Mouse (Mus musculus) adrenal gland (tissue): Measurements from ENCODE around the gene Kif23.

Experiments used
- intact Hi-C: fragments of 180-260 bp; cut with DNase I; formaldehyde crosslinking; loops from one replicate; pipeline ENCODE4 v1.15.1; 2025
- long read RNA-seq, 2 experiments: library from polyadenylated mRNA; unstranded; transcript quantifications; one replicate each; pipeline ENCODE4 v2.0.0; 2020; ENCODE audit warnings: borderline replicate concordance in 1 of 2; ENCODE audit not compliant: insufficient replicate concordance in 1 of 2

Gene Kif23
- long read RNA-seq, experiment 1 = 0 reads
- long read RNA-seq, experiment 2, partial matches to known transcripts = 1 of 3 reads
- long read RNA-seq, experiment 2, other reads (novel, unspliced or antisense) = 0 of 3 reads

- intact Hi-C loops = no loop called here
These were observed at the start of gene Kif23 for GRCm38 (mm10) chr9:61946623-61947401. TSS of gene Kif23 (minus strand) at chr9:61946774.

DNA sequence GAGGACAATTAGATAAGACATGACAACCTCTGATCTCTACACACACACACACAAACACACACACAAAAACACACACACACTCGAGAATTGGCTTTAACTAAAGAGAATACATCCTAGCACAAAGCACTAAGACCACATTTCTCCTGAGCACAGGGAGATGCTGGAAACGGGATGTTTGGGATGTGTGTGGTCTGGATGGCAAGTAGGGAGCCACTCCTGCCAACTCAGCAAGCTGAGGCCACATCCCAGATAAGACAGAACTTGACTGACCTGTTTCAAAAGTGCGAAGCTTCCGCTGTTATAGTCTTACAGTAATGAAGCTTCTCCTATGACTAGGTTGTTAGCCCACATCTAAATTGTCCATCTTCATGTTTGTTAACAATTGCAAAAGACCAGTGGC is 44.6 kb upstream of the Kif23 start:
- intact Hi-C loops = no loop called here

- intact Hi-C loops = no loop called here
These were observed 44.2 kb upstream of the Kif23 start for GRCm38 (mm10) chr9:61990738-61991137.

DNA sequence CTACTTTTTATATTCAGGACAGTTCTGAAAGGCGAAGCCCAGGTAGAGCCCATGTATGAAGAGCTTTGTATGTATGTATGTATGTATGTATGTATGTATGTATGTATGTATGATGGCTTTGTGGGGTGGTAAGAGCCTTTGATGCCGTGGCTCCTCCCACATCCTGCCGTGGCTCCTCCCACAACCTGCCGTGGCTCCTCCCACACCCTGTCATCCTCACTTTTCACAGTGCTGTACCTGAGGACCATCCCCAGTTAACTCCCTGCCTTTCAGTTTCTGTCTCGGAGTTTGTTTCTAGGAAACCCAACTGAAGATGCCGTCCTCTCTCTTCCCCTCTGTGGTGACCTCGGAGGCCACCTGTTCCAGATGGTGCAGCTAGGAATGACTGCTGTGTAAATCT is 39.5 kb upstream of the Kif23 start:
- intact Hi-C loops = no loop called here

DNA sequence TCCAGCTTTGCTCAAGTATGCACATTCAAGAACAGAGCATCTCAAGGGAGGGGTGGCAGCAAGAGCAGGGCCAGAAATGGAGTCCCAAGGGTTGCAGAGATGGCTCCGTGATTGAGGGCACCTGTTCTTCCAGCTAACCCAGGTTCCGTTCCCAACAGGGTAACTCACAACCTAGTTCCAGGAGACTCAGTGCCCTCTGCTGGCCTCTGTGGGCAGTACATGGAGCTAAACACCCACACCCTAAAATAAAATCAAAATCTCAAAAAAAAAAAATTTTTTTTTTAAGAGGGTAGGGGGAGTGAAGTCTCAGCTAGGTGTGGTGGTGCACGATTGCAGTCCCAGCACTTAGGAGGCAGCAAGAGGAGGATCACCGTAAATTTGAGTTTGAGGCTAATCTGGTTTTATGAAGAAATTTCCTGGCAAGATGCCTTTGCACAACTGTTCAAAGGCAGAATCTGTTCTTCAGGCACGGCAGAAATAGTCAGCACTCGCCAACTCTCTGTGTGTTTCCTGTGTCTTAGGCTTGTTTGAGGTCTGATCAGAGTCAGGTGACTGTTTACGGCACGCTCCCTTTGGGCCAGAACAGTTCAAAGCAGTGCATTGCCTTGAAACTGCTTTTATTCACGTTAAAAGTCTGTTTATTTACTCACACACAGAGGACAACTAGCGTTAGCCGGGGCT is 38.7 kb upstream of the Kif23 start:
- intact Hi-C loops = no loop called here

DNA sequence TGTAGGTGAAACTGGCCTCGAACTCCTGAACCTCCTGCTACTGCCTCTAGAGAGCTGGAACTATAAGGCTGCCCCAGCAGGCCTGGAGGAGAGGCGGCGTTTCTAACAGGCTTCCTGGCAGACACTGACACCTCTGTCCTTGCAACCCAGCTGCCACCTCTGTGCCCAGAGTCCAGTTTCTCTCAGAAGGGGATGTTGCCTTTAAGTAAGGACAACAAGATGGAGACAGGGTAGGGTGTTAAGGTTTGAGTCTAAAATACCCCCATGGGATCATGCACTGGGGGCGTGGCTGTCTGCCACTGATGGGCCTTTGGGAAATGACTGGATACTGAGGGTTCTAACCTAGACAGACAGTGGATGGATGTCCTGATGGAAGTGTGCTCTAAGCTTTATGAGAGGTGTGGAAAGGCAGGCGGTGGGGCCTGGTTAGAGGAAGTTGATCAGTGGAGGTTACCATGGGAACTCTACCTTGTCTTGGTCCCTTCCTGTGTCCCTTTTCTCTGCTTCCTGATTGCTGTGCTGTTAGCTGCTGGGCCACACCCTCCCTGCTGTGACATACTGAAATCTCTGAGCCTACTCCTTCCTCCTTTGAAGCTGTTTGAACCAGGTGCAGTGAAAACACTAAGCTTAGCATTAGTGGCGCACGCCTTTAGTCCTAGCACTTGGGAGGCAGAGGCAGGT is 36.5 kb upstream of the Kif23 start:
- intact Hi-C loops = loop anchor here (2.0 kb wide), 1 partner anchor 34 kb away; no protein-coding TSS in a partner anchor

DNA sequence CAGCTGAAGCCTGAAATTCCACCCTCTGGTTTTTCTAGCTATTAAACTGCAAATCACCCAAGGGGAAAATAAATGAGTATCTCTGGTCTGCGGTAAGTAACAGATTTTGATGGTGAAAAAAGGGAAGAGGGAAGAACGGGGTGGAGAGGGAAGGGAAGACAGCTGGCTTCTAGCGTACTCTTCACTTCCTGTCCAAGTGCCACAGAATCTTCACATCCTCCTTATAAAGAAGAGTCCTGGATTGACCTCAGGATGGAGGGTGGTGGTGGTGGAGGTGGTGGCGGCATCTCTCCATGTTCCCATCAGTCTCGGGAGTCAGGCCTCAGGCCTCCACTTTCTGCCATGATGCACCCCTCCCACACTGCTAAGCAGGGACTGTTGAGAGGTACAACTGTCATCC is 35.3 kb upstream of the Kif23 start:
- intact Hi-C loops = loop anchor here (2.0 kb wide), 1 partner anchor 33 kb away; no protein-coding TSS in a partner anchor

DNA sequence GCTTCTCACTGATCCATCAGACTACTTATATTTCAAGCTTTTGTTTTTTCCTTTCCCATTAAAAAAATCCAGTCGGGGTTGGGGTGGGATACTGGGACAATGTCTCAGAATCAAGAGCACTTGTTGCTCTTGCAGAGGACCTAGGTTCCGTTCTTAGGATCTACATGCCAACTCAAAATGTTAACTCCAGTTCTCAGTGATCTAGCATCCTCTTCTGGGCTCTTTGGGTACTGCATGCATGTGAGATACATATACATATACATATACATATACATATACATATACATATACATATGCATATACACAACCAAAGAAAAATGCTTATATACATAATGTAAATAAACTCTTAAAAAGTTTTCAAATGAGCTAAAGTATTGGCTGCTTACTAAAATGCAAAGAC is 33.4 kb upstream of the Kif23 start:
- intact Hi-C loops = no loop called here

DNA sequence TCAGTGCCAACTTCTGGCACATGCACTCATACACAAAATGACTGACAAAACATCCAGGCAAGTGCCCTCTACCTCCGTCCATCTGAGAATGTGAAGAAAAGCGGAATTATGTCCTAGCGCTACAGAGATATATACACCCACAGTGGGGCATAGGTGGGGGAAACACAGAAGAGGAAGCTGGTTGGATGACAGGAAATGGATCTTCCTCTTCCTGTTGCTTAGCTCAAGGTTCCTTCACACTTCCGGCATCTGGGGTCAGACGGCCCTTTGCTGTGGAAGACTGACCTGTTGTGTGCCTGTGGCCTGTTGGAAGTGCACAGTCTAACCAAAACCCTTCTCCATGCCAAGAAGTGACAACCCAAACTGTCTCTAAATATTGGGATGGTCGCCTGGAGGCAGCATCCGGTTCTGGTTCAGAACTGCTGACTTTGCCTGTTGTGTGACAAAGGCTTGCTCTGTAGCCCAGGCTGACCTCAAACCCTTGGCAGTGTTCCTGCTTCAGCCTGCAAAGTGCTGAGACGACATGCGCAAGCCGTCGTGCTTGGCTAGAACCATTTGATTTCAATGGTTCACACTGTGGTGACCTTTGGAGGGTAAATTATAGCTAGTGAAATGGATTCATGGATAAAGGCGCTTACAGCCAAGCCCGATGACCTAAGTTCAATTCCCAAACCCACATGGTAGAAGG is 30.8 kb upstream of the Kif23 start:
- intact Hi-C loops = no loop called here

- intact Hi-C loops = no loop called here
These were observed 25.5 kb upstream of the Kif23 start for GRCm38 (mm10) chr9:61972031-61972430.

- intact Hi-C loops = no loop called here
These were observed 24.5 kb upstream of the Kif23 start for GRCm38 (mm10) chr9:61971045-61971444.

DNA sequence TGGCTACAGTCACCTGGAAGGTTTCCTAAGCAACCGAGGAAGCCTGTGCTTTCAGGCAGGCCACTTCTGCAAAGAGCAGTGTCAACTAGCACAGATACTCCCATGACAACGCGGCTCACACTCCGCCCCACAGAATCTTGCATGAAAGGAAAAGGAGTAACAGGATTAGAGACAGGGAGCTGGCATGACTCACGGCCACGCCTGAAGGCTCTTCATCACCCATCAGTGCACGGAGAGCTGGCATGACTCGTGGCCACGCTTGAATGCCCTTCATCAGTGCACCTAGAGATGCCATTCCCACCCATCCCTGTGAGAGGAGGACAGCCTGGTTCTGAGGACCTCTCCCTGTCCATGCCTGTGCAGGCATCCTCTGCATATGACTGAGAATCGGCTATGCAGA is 20.8 kb upstream of the Kif23 start:
- intact Hi-C loops = no loop called here

- intact Hi-C loops = loop anchor here (2.0 kb wide), 1 partner anchor 281 kb away; no protein-coding TSS in a partner anchor
These were observed 19.4 kb upstream of the Kif23 start for GRCm38 (mm10) chr9:61965987-61966386.

DNA sequence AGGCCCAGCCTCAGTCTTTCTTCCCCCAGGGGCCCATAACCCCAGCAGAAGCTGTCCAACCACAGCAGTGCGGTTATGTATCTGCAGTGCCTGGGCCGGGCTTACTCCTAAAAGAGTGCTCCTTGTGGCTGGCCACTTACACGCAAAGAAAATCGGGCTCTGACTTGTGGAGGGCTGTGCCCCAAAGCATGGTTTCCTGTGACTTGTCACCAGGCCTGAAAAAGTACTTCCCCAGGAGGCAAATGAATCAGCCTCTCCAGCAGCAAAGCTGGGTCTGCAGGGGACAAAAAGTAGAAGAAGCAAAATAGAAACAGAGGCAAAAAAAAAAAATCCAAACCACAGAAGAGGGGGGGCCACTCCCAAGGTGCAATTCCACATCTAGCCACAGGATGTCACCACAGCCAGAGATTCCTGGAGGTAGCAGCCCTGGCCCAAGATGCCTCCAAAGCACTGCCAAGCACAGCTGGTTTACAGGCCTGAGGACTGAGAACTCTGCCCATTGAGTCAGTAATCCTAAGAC is 18.9 kb upstream of the Kif23 start:
- intact Hi-C loops = loop anchor here (2.0 kb wide), 1 partner anchor 281 kb away; no protein-coding TSS in a partner anchor

GRCm38 (mm10) chr9:61963356-61963755 is 16.8 kb upstream of the Kif23 start:
- intact Hi-C loops = no loop called here

GRCm38 (mm10) chr9:61961181-61961580 is 14.6 kb upstream of the Kif23 start:
- intact Hi-C loops = no loop called here

- intact Hi-C loops = no loop called here
These were observed 14.2 kb upstream of the Kif23 start for GRCm38 (mm10) chr9:61960753-61961152.

- intact Hi-C loops = no loop called here
These were observed 13.5 kb upstream of the Kif23 start for GRCm38 (mm10) chr9:61959921-61960569.

DNA sequence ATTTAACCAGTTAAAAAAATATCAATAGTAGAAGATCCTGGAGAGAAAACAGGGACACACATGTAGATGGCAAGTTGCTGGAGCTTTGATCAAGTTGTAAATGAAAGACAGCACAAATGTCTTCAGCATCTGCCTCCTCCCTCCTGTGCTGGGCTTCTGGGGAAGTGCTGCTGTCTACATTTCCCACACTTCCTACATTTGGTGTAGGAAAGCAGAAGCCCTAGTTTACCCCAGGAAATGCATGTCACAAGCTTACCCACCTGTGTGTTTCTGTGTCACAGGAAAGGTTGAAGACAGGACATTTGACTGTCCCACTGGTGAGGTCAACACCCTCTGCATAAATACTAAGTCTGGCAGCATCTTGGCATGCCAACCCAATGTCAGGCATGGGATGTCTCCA is 8.1 kb upstream of the Kif23 start:
- intact Hi-C loops = no loop called here

GRCm38 (mm10) chr9:61952241-61952640 is 5.7 kb upstream of the Kif23 start:
- intact Hi-C loops = no loop called here
